Mouse (Mus musculus): ENCODE results near the gene Cldnd2. TPM values are rescaled to one million over a fixed set of nuclear protein-coding genes. Genes with fewer than 3 reads are reported as not detected.

Cldnd2 gene
- polyA plus RNA-seq, 1 experiment, result 0.38 TPM

- DNase-seq (ENCODE audit: low read depth), result no peak
These were observed 7.2 kb downstream of the Cldnd2 start for GRCm38 (mm10) chr7:43447801-43448200.

- no peak for DNase-seq (ENCODE audit: low read depth)
These were observed 7.7 kb downstream of the Cldnd2 start for GRCm38 (mm10) chr7:43448246-43448645.

GRCm38 (mm10) chr7:43449811-43450210, 9.2 kb downstream of the Cldnd2 start:
- no peak for DNase-seq (ENCODE audit: low read depth)

- DNase-seq (ENCODE audit: low read depth), result no peak
These were observed 11.1 kb downstream of the Cldnd2 start for GRCm38 (mm10) chr7:43451726-43452125.

DNA sequence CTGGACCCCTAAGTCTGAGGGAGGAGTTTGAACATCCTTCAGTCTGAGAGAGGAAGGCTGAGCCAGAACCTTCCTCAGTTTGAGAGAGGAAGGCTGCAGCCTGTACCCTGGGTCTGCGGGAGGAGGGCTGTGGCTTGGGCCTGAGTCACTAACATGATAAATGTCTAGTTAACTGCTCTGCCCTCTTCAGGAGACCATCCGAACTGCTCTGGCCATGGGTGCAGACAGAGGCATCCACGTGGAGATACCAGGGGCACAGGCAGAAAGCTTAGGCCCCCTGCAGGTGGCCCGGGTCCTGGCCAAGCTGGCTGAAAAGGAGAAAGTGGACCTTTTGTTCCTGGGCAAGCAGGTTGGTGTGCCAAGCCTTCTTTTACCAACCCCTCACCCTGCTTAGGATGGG, 12.0 kb downstream of the Cldnd2 start:
- DNase-seq (ENCODE audit: low read depth), result no peak

DNA sequence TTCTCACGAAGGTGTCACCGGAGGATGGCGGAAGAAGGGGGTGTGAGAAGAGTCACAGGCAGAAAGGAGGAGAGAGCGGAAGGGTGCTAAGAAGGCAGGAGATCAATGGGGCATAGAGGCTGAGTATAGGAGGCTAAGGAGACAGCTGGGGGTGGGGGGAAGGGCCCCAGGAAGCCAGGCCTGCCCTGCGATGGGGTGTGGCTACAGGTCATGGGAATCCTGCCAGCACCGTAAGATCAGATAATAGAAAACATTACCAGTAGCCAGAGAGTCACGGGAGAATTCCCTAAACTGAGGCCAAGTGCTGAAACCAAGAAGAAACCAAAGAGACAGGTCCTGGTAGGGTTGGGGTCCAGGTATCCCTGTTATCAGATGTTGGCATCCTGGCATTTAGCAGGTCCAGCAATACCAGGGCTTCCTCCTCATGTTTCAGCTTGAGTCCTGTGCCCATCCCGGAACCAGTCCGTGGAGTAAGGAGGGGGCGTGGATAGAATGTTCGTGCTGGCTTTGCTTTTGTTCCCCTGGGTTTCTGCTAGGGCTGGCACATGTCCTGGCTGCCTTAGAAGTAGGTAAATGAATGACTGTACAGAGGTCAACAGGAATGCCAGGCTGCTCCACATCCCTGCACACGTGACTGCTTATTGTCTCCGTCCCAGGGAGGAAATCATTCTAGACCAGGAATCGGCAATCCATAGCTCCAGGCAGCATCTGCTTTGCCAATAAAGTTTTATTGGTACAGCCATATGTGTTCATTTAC, 13.2 kb downstream of the Cldnd2 start:
- DNase-seq (ENCODE audit: low read depth), result peak; percentile 71

DNA sequence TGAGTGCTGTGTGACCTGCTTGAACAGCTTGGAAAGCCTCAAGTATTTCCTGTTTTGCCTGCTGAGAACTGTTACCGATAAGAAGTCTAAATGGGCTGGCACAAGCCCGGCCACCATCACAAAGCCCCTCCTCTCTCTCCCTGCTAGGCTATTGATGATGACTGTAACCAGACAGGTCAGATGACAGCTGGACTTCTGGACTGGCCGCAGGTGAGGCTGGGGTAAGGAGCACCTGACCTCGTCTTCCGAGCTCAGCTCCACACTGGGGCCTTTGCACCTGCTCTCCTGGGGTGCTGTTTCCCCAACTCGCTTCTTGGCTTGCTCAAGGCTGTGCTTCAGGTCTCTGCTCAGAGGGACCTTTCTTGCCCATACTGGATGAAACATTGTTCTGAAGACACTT, 13.8 kb downstream of the Cldnd2 start:
- DNase-seq (ENCODE audit: low read depth), result no peak

GRCm38 (mm10) chr7:43462851-43463250, 22.3 kb downstream of the Cldnd2 start, which contains the start of gene Vsig10l:
Gene Vsig10l (plus strand): TSS chr7:43463151.
- no peak for DNase-seq (ENCODE audit: low read depth)

- DNase-seq (ENCODE audit: low read depth), result no peak
These were observed 23.4 kb downstream of the Cldnd2 start for GRCm38 (mm10) chr7:43463976-43464375.

GRCm38 (mm10) chr7:43464864-43465343, 24.3 kb downstream of the Cldnd2 start:
- no peak for DNase-seq (ENCODE audit: low read depth)

GRCm38 (mm10) chr7:43465344-43466098, 24.9 kb downstream of the Cldnd2 start:
- DNase-seq (ENCODE audit: low read depth), result peak; percentile 49

GRCm38 (mm10) chr7:43466099-43466694, 25.6 kb downstream of the Cldnd2 start:
- no peak for DNase-seq (ENCODE audit: low read depth)

DNA sequence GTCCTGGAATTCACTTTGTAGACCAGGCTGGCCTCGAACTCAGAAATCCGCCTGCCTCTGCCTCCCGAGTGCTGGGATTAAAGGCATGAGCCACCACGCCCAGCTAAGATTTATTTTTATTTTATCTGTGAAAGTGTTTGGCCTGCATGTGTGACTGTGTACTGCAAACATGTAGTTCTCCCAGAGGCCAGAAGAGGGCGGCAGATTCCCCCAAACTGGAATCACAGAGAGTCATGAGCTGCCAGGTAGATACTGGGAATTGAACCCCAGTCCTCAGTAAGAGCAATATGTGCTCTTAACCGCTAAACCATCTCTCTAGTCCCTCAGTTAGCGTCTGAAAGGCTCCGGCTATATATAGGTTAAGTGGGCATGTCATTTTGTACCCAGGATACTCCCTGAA, 29.8 kb downstream of the Cldnd2 start:
- no peak for DNase-seq (ENCODE audit: low read depth)

DNA sequence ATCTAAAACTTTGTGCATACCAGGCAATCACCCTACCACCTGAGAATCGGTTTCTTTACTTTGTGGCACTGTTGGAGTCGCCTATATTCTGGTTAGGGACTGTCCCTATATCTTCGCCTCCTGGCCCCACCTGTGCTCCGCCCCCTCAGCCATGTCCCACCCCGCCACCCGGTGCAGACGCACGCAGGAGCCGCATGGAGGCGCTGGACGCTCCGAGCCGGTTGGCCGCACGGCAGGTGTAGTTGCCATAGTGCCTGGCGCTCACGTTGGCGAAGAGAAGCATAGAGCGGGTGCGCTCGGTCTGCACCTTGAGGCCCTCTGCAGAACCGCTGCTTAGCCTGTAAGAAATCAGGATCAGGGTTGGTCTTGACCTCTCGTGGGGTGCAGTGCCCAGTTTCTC, 35.1 kb downstream of the Cldnd2 start:
- no peak for DNase-seq (ENCODE audit: low read depth)

DNA sequence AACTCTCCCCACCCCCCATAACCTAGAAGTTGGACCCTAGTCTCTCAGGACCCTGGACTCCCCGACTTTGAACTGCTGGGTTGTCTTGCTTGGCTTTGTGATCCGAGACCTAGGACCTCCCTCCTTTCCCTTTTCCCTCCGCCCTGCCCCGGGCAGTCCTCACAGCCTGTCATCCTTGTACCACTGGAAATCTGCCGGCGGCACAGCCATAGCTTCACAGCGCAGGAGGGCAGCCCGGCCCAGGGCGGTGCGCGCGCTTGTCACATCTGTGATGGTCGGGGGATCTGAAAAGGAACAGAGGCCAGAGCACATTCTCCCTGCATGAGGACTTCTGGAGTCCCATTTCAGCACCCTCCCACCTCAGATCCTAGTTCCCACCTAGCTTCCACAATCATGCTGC, 35.8 kb downstream of the Cldnd2 start:
- DNase-seq (ENCODE audit: low read depth), result no peak

- DNase-seq (ENCODE audit: low read depth), result no peak
These were observed 40.6 kb downstream of the Cldnd2 start for GRCm38 (mm10) chr7:43481191-43481590.

- no peak for DNase-seq (ENCODE audit: low read depth)
These were observed 41.6 kb downstream of the Cldnd2 start for GRCm38 (mm10) chr7:43482090-43482716.

DNA sequence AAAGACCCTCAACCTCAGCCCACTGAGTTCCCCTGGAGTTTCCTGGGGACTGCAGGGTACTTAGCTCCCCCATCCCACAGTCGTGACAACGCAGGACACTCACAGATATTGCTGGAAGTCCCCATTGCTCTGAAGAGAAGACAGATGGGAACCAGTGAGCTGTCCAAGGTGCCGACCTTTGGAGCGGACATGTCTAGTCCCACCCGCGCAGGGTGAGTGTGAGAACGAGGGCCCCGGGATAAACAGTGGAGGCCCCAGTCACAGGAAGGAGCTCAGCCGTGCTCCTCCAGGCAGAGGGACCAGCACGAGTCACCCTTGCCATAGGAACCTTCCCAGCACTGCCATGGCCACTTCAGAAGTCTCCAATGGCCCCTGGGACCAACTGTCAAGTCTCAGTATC, 42.7 kb downstream of the Cldnd2 start:
- DNase-seq (ENCODE audit: low read depth), result no peak

DNA sequence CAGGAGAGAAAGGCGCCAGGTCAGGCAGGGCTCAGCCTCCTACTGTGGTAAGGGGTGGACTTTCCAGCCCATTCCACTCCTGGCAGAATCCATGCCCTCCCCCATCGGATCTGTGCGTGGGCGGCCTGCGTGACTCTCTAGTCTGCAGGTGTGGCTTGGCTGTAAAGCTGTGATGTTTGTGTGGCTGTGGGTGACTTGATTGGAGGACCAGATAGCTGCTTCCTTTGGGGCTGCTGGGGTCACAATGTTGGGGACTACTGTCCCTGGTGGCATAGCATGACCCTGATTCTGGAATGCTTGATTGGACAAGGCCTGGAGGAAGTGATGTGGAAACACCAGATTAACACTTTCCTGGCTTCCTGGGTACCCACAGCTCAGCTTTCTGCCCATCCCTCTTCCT, 48.1 kb downstream of the Cldnd2 start:
- no peak for DNase-seq (ENCODE audit: low read depth)

- DNase-seq (ENCODE audit: low read depth), result no peak
These were observed 49.1 kb downstream of the Cldnd2 start, which contains the start of gene Iglon5 for GRCm38 (mm10) chr7:43489631-43490125. Gene Iglon5 (minus strand): TSS chr7:43490075.

DNA sequence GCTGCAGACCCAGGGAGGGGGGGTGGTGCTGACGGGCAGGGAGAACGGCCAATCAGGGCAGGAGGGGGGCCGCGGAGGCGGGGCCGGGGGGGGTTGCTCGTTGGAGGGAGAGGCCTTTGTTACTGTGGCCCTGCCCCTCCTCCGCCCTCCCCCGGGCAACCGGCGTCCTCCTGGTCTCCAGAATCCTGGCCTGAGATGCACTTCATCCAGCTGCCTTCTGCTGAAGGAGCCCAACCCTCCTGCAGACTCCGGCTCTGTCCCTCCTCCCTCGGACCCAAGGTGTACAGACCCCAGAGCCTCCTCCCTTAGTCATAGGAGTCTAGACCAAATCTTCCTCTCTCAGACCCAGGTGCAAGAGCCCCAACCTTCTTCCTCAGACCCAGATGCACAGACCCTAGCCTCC, 49.6 kb downstream of the Cldnd2 start:
- no peak for DNase-seq (ENCODE audit: low read depth)

DNA sequence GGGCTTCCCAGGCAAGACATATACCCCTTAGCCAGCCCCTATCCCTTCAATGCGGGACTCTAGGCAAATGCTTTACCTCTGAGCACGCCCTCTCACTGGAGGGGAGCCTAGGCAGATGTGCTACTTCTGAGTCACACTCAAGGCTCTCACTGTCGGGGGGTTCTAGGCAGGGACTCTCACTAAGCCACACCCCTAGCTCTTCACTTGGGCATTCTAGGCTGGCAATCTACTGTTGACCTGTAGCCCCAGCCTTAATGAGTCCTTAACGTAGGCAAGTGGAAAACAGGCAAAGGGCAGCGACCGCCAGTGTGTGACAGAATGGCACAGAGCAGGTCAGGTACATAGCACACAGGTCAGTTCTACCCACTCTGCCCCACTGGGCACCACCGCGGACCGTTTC, 50.3 kb downstream of the Cldnd2 start:
- no peak for DNase-seq (ENCODE audit: low read depth)
